Mouse (Mus musculus): ENCODE results near the gene Mybph.
"Not testable (repeated sequence)": the region's sequence is repeated elsewhere in the genome, so short reads cannot be mapped to it uniquely, and the experiment has no call there.

The Mybph gene

GRCm38 (mm10) chr1:134233681-134234454 lies 40.6 kb downstream of the Mybph start:
- peak; percentile 46 to 62 for DNase-seq

- peak; percentile 79 to 84 for DNase-seq
Measured at GRCm38 (mm10) chr1:134234455-134235390, 41.5 kb downstream of the Mybph start.

GRCm38 (mm10) chr1:134235391-134235921 lies 42.2 kb downstream of the Mybph start, which contains the start of gene Adora1:
Adora1 (minus strand) TSS chr1:134235431.
- DNase-seq, result no peak

GRCm38 (mm10) chr1:134236142-134236541 lies 42.9 kb downstream of the Mybph start:
- DNase-seq, result no peak

GRCm38 (mm10) chr1:134237438-134237837 lies 44.2 kb downstream of the Mybph start:
- DNase-seq, result no peak

- no peak for DNase-seq
Measured at GRCm38 (mm10) chr1:134240701-134241100, 47.5 kb downstream of the Mybph start.

GRCm38 (mm10) chr1:134241298-134241697 lies 48.0 kb downstream of the Mybph start:
- no peak for DNase-seq

- DNase-seq, result no peak
Measured at GRCm38 (mm10) chr1:134242286-134242685, 49.0 kb downstream of the Mybph start.

- no peak for DNase-seq
Measured at GRCm38 (mm10) chr1:134243505-134243904, 50.3 kb downstream of the Mybph start.

GRCm38 (mm10) chr1:134243948-134244914 lies 51.0 kb downstream of the Mybph start:
- peak; percentile 97 to 98 for DNase-seq

GRCm38 (mm10) chr1:134245004-134245717 lies 51.9 kb downstream of the Mybph start:
- DNase-seq, result peak; percentile 62 to 74

GRCm38 (mm10) chr1:134246590-134246989 lies 53.3 kb downstream of the Mybph start:
- peak; percentile 44 to 56 for DNase-seq

GRCm38 (mm10) chr1:134249681-134250080 lies 56.4 kb downstream of the Mybph start:
- not testable (repeated sequence) for DNase-seq

Measured in cerebellum, postnatal 10 days (tissue).